Mouse (Mus musculus): ENCODE results near the gene Cd33.
A peak's percentile ranks its signal among the peaks of the same experiment; 100 is the strongest.

The Cd33 gene

DNA sequence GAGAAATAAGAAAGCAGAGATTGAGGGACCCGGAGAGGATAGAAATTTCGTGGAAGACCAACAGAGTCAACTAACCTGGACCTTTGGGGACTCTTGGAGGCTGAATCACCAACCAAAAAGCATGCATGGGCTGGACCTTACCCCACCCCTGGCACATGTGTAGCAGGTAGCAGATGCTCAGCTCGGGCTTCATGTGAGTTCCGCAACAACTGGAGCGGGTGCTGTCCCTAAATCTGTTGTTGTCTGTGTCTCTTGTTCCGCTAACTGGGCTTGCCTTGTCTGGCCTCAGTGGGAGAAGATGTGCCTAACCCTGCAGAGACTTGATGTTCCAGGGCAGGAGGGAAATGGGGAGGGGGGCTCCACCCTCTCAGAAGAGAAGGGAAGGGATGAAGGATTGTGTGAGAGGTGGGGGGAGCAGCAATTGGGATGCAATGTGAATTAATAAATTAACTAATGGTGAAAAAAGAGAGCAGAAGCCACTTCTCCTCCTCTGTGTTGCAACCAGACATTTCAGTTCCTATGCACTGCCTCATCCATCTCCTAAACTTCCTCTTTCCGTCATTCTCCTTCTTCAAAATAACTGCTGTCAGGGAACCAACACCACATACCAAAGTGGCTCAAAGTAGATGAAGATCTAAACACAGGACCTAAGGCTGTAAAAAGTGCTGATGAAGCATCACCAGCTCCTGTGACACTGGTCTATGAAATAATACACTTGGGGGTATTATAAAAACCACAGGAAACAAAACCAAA, at the start of gene Cd33:
TSS of gene Cd33 (minus strand) at position 204 of the 753 bp plus-strand sequence.
- no peak for DNase-seq (ENCODE audit: low spot score)

DNA sequence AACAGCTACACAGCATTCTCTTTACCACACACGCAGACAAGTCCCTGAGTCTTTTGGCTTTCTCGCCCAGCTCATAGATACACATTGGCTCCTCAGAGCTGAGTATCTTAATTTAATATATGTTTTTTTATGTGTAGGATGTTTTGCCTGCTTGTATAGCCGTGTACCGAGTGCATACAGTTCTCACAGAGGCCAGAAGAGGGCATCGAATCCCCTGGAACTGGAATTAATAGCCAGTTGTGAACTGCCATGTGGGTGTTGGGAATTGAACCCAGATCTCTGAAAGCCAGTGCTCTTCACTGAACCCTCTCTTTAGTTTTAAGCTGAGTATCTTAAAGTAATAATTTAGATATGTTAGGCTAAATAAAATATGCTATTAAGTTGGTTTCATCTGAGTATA, 40.6 kb upstream of the Cd33 start:
- DNase-seq (ENCODE audit: low spot score): no peak

DNA sequence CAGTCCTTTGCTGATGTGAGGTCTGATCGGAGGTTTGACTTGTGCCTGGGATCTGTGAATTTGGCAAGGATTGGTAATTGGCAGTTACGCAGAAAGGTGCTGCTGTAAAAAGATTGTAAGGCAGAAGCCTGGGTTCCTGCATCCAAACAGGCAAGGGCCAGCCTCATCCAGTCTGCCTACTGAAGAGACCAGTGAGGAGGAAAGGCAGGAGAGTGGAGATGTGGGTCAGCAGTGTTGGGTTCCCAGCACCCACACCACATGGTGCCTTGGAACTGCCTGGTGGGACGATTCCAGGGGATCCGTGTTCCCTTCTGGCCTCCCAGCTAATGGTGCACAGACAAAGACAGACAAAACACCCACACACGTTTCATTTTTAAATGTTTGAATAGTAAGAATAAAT, 36.3 kb upstream of the Cd33 start:
- DNase-seq (ENCODE audit: low spot score): no peak

DNA sequence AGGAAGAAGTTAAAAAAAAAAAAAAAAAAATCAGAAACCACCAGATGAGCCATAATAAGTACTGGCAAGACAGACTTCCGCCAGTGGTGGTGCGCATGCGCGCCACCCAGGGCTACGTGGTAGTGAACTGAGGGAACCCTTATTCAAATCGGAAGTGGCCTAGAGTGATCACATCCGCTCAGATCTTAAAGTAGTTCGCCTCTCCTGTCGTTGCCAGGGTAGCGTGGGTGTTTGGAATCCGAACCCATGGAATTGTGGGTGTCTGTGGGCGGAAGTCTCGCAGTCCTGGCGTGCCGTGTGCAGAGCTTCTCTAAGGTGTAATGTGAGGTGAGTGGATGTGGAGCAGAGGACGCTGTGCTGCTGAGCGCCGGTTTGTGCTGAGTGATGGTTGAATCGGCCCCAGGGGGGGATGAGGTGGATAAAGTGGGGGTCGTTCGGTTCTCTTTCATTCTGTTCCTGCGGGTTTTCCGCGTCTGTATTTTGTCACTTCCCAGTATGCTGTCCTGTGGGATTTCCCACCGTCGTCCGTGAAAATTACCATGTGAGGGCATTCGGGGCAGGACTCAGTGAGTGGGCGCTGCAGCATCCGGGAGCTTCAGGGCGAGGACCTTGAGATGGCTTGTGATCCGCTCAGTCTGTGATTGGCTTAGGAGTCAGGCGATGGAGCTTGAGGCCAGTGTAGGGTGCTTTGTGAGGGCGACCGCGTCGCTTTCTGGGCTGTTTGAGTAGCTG, 35.4 kb upstream of the Cd33 start, which contains the start of gene Zfp719:
TSS of gene Zfp719 (plus strand) at position 171 of the 732 bp plus-strand sequence.
- DNase-seq (ENCODE audit: low spot score): peak; percentile 90

DNA sequence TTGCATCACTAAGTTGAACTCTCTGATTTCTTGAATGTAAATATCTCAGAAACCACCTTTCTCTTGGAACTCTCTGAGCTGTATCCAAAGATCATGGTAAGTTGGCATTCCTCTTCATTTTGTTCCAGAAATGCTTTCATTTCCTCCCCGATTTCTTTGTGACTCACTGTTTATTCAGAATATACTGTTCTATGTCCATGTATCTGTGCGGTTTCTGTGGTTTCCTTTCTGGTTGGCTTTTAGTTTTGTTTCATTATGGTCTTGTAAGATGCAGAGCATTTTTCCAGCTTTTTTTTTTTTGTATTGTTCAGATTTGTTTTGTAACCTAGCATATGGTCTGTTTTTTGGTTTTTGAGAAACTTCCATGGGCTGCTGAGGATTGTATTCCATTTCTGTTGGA, 27.0 kb upstream of the Cd33 start:
- DNase-seq (ENCODE audit: low spot score): no peak

DNA sequence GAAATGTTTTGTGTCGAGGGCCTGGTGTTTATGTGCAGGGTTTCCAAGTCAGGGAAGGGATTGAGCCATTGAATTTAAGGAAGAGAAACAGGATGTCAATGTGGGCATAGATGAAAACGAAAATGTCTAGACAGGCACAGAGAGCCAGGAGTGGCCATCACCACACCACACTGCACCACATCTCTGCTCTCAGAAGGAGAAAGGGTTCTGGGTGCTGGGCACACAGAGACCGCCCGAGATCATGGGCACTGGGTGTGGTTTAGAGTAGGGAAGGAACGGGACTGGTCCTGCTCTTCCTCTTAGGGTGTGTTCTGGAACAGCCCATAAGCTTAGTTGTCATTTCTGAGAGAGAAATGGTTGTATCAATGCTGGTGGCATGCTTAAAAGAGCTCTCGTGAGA, 19.1 kb upstream of the Cd33 start:
- DNase-seq (ENCODE audit: low spot score): no peak

DNA sequence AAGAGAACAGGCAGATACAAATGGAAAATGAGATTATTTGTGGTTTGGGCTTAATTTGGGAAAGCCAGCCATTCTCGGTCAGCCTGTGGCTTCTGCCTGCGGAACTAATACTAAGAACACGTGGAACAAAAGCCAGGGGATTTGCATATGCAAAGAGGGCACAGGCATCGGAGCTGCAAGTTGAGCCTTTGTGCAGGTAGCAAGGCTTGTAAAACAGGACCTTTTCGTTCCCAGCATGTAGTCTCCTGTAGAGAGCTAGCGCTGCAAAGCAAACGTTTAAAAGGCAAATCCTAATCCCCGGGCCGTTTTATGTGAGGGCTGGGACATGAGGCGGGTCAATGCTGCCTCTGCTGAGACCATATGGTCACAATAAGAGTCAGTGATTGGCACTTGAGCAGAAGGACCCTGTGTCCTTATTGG, 18.4 kb upstream of the Cd33 start:
- DNase-seq (ENCODE audit: low spot score): no peak

DNA sequence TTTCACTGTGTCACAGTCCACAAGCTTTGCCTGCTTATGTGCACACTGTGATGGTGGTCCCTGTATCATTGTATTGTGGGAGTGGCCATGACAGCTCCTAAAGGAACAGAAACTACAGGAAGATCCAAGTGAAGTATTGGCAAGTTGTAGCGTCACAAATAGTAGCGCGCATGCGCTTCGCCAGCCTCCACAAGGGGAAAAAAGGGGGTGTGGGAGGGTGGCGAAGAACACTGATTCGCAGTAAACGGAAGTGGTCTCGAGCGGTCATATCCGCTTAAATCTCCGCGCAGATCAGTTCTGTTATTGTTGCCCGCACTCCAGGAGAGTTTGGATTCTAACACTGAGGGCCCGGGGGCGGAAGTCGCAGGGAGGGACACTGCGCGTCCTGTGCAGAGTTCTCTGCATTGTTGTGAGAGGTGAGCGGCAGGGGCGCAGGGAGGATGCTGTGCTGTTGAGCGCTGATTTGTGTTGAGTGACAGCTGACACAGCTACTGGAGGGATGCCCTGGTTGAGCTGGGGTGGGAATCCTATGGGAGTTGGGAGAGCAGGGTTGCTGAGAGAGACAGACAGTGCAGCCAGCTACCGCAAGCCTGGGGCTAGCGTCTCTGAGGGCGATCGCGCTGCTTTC, 17.9 kb upstream of the Cd33 start, which contains the start of gene Zfp658:
TSS of gene Zfp658 (plus strand) at position 251 of the 628 bp plus-strand sequence.
- peak; percentile 87 for DNase-seq (ENCODE audit: low spot score)

DNA sequence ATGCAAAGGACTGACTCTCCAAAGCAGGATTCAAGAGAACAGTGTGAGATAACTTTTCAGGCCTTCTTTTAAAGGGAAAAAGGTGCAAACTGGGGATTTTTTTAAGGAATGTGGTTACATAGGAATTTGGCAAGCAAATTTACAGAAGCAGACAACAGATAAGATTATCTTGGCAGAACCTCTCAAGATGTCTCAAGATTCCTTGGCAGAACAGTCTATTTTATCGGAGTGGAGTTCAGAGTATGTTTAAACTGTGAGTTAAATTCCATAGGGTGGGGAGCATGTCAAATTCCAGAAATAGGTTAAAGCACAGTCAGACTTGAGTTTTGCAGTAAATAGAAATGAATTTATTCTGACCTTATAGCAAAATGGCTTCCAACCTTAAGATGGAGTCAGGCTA, 12.7 kb upstream of the Cd33 start:
- DNase-seq (ENCODE audit: low spot score): no peak

DNA sequence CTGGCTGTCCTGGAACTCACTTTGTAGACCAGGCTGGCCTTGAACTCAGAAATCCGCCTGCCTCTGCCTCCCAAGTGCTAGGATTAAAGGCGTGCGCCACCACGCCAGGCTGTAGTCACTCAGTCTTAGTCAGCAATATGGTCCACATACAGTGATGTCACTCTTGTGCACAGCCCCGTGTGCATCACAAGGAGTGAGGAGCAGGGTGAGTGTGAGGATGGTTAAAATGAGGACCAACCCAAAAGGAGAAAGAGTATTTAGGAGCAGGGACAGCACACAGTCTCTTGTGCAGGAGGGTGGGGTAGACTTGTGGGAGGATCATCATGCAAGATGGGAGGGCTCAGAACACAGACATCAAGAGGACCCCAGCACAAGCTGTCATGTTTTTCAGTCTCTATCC, 11.1 kb upstream of the Cd33 start:
- no peak for DNase-seq (ENCODE audit: low spot score)

DNA sequence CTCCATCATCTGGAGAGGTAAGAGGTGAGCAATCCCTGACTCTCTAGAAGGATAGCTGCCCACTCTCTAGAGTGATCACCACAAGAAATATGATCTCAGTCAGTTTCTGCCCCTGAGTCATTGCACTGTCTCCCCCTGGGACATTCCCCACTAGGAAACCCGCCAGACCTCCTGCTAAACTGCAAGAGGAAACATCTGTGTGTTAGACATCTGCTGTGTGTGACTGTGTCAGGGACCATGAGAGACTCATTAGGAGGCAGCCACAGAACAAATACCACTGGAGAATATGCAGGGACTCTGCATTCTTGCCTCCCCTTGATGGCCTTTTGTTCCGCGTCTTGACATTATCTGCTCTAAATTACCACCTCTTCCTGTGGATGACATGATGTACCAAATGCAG, 10.3 kb upstream of the Cd33 start:
- DNase-seq (ENCODE audit: low spot score): no peak

DNA sequence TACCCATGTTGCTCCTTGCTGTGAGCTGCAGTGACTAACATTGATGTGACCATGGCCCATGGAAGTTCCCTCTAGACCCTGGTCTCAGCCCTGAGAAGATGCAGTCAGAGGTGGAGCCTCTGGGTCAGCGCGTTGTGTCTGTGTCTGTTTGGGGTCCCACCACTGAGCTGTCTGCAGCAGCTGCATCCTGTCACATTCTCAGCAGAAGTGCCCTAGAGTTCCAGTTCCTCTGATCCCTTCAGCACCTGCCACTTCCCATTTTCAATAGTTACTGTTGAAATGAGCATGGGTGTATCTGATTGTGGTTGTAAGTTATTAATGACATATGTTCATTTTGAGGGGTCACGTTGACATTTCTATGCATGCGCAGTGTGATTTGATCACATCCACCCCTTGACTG, 8.9 kb upstream of the Cd33 start:
- DNase-seq (ENCODE audit: low spot score): no peak

DNA sequence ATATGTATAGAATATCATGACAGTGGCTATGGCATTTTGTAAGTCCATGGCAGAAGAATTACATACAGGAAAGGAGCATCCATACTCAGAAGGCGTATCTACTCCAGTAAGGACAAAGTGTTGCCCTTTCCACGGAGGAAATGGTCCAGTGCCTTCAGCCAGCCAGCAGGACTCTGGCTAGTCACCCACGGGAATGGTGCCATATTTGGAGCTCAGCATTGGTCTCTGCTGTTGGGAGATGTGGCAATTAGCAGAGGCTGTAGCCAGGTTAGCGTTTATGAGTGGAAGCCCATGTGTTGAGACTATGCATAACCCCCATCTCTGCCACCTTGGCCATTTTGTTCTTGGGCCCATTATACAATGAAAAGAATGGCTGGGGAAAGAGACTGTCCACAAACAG, 4.0 kb upstream of the Cd33 start:
- DNase-seq (ENCODE audit: low spot score): no peak

DNA sequence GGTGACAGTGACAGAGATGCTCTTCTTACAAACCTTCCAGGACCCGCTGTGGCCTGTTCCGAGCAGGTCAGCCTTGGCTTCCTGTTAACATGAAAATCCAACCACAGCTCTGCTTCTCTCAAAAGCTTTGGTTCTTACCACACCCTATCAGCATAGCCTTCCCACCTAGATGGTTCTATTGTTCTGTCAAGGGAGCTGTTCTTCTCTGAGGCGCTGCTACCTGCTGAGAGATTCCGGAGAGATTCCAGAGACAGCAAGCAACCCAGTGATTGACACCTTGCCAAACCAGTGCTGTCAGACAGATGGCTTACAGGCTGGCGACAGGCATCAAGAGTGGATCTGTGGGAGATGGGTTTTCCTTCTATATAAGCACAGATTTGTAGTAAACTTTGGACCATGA, 3.4 kb upstream of the Cd33 start:
- DNase-seq (ENCODE audit: low spot score): no peak

DNA sequence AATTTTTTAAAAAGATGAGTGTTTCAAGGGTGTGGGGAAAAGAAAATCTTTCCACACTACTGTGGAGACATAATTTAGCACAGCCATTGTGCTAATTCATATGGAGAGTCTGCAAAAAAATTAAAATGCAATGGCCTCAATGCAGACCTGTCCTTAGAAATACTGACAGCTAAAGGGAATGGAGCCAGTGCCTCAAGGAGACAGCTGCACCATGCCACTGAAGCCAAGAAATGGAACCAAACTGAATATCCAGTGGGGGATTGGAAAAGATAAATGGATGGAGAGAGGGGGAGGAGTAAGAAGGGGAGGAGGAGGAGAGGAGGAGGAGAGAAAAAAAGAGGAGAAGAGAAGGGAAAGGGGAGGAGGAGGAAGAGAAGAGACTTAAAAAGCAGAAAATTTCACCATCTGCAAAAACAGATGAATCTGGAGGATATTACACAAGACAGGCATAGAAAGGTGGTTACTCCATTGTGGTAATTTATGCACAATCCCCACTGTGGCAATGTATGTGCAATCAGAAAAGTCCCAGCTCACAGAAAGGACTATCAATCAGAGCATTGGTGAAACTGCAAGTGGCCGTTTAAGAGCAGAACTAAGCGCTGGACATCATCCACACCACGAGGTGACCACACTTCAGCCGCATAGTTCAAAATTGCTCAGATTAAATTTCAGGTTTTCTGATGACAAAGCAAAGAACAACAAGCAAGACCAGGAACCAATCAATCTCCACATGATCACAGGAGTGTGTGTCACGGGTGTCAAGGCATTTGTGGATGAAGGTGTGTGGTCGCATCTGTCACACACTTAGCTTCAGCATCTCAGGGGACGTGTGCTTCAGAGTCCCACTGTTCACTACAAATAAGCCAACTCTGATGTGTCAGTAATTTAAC, 1.7 kb upstream of the Cd33 start:
- DNase-seq (ENCODE audit: low spot score): no peak

DNA sequence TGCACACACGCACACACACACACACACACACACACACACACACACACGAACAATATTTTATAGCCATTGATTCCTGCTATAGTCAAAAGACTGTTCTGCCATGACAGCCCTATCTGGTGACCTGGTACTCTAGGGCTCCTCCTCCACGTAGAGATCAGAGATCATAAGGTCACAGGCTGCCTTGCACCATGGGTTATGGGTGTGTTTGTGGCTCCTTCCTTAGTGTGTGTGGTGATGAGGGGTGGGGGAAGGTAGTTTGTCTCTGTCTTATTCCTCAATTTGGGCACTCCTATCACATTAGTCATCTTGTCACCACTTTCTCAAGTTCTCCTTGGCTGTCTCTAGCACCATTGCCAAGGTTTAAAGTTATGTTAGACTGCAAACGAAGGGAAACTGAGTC, 5.7 kb downstream of the Cd33 start:
- no peak for DNase-seq (ENCODE audit: low spot score)

DNA sequence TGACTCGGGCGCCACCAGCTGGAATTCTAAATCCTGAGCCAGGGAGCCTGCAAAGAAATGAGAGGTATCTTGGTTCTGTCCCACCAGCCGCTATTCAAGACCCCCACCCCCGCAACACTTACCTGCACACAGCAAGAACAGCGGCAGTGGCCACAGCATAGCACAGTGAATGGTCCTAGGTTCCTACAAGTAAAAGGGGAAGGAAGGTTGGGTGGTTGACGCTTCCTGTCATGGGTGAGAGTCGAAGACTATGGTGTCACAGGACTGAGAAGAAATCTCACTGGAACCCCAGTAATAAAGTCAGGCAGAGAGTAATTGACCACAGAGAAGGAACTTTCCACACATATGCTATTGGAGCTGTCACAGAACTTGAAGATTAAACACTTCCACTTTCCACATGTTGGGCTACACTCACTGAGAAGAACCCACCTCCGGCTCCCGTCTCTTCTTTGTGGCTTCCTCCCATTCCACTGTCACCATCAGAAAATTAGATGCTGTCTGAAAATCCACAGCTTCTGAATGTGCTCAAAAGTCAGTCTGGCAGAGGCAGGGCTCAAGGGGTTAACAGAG, 11.2 kb downstream of the Cd33 start:
- no peak for DNase-seq (ENCODE audit: low spot score)

DNA sequence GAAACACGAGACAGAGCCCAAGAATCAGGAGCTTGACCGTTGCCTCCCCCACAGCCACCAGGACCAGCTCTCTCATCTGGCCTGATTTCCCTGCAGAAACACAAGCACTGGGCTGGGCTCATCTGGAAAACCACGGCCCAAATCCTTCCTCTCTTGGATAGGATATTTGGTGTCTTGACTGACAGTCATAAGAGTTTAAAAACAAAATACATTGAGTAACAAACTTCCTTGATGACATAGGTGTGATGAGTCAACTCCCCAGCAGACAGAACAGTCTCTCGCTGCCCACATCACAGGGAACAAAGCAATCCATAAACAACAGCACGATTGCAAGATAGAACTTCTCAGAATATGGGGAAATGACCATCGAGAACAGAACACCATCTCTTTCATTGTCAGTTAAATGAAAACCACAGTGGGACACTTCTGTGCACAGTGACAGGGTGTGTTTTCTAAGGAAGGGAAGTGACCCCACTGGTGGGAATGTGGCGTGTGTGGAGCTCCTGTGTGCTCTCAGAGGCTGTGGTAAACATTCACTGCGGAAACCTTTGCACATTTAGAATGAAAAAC, 13.9 kb downstream of the Cd33 start:
- no peak for DNase-seq (ENCODE audit: low spot score)

DNA sequence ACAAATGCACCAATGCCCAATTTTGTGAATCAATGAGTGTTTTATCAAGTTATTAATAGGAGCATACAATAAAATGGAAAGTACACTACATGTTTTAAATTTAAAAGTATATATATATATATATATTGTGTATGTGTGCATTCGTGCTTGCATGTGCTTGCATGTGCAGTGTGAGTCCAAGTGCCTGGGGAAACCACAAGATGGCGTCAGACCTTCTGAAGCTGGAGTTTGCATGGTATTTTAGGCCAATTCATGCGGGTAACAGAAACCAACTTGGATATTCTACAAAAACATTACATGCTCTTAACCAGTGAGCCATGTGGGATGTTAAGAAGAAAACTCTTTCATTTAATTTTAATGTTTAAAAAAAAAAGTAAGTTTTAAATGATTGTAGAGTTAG, 18.9 kb downstream of the Cd33 start:
- DNase-seq (ENCODE audit: low spot score): no peak

DNA sequence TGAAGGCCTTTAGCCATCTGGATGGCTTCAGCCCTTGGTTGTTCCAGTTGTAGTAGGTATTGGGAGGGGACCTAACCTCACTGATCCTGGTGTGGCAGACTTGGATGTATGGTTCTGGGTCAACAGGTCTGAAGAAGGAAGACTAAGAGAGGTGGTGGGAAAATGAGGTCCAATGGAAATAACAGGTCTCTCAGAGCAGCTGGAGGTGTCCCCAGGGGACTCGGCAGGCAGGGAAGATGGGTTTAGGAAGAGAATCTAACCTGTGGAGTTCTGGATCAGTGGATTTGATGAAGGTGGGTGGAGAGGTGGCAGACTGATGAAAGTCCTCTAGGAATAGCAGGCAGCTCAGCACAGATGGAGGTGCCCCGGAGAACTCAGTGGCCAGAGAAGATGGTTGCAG, 21.5 kb downstream of the Cd33 start:
- DNase-seq (ENCODE audit: low spot score): no peak

DNA sequence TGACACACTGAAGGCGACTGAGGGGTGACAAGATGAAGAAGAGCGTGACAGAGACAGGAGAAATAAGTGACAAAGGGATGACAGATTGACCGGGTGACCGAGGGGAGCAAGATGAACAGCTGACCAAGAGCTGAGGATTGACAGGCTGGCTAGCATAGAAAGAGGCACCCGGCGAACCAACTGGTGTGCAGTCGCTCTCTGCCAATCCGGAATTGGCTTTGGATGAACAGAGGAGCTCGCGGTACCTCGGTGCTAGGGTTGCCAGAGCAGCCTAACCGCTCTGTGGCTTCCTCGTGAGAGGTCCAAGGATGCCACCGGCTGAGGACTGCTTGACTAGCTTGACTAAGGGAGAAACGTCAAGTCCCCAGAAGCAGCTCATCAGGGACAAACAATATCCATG, 25.9 kb downstream of the Cd33 start:
- no peak for DNase-seq (ENCODE audit: low spot score)

Data from testis, postnatal 10 days (tissue).